Mouse (Mus musculus) liver, embryonic 14.5 days (tissue): ENCODE measurements around the gene Smoc1.

Experiments
- CTCF ChIP-seq: IDR thresholded peaks from 2 replicates; pipeline ENCODE4 v1.5.1; 2016; ENCODE audit warnings: antibody characterized with exemption, low read depth, control low read depth
- EP300 ChIP-seq: IDR thresholded peaks from 2 replicates; pipeline ENCODE4 v1.6.1; 2016; ENCODE audit warnings: antibody characterized with exemption, low read depth

DNA sequence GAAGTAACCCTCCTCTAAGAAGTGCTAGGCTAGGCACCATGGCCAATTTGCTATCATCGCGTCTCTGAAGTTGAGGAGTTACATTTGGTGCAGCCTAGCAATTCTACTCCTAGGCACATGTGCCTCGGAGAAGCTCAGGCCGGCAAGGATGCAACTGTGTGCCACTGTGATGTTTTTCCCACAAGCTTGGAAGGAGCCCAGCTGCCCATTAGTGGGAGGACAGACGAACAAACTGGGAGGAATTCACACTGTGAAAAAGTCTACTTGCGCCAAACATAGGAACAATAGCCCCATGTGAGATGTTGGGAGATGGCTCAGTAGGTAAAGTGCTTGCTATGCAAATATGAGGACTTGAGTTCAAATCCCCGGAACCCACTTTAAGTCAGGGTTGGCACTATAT lies 5.0 kb downstream of the Smoc1 start:
- TF ChIP-seq EP300 (no peak), CTCF (no peak)
